Mouse (Mus musculus) E14TG2a.4 (cell line): ENCODE measurements at regions not wholly inside any gene's neighbourhood (a gene's known extent, or its start where the extent isn't known, plus 50 kb on each side); places are given as distances from the start of the nearest gene placed in this dataset.

ENCODE experiments used
- H3K27me3 ChIP-seq: 2 replicates; pipeline ENCODE4 v1.6.1; 2014; ENCODE audit warnings: low read length, control low read depth; ENCODE audit not compliant: insufficient read depth
- H3K36me3 ChIP-seq: 2 replicates; pipeline ENCODE4 v1.6.1; 2014; ENCODE audit warnings: low read length, control low read depth; ENCODE audit not compliant: insufficient read depth
- H3K4me1 ChIP-seq: replicated peaks from 2 replicates; pipeline ENCODE4 v1.6.1; 2014; ENCODE audit warnings: low read depth, low read length, control low read depth
- H3K4me3 ChIP-seq: replicated peaks from 2 replicates; pipeline ENCODE4 v1.5.1; 2014; ENCODE audit warnings: mild to moderate bottlenecking, low read length
- H3K9me3 ChIP-seq: 2 replicates; pipeline ENCODE4 v1.6.1; 2014; ENCODE audit warnings: low read length, control low read depth
- CTCF ChIP-seq: conservative IDR thresholded peaks from 2 replicates; pipeline ENCODE4 v1.5.1; 2014; ENCODE audit warnings: low read length
- NANOG ChIP-seq: IDR thresholded peaks from 2 replicates; pipeline ENCODE4 v1.6.1; 2014; ENCODE audit warnings: borderline replicate concordance, low read length, mixed read lengths
- POU5F1 ChIP-seq: IDR thresholded peaks from 2 replicates; pipeline ENCODE4 v1.6.1; 2014; ENCODE audit warnings: low read length, borderline replicate concordance

GRCm38 (mm10) chr3:20892916-20893430 lies 526.0 kb upstream of the Agtr1b start:
- Histone ChIP-seq H3K36me3 (no peaks in the 10 kb centered on the region), H3K9me3 (no peaks in the 10 kb centered on the region), H3K4me1 (no peaks in the 10 kb centered on the region), H3K4me3 (no peak overlapping the region), H3K27me3 (no peaks in the 10 kb centered on the region)
- TF ChIP-seq NANOG (no peak), POU5F1 (no peak), CTCF (no peak)

GRCm38 (mm10) chr3:20864241-20864640 lies 497.3 kb upstream of the Agtr1b start:
- no peaks in the 10 kb centered on the region for H3K36me3 ChIP-seq
- no peak for TF ChIP-seq POU5F1
- TF ChIP-seq CTCF, result no peak
- no peak for TF ChIP-seq NANOG

GRCm38 (mm10) chr3:20831038-20831437 lies 464.1 kb upstream of the Agtr1b start:
- Histone ChIP-seq H3K36me3 (no peaks in the 10 kb centered on the region), H3K4me3 (no peak overlapping the region), H3K9me3 (no peaks in the 10 kb centered on the region), H3K4me1 (no peaks in the 10 kb centered on the region), H3K27me3 (no peaks in the 10 kb centered on the region)
- no peak for TF ChIP-seq NANOG
- no peak for TF ChIP-seq CTCF
- no peak for TF ChIP-seq POU5F1

More at GRCm38 (mm10) chr3:20864241-20864640, 497.3 kb upstream of the Agtr1b start:
- no peaks in the 10 kb centered on the region for H3K9me3 ChIP-seq
- no peaks in the 10 kb centered on the region for H3K27me3 ChIP-seq
- H3K4me1 ChIP-seq, result no peaks in the 10 kb centered on the region
- H3K4me3 ChIP-seq, result no peak overlapping the region

- Histone ChIP-seq H3K9me3 (no peaks in the 10 kb centered on the region), H3K4me1 (no peaks in the 10 kb centered on the region), H3K4me3 (no peak overlapping the region), H3K27me3 (no peaks in the 10 kb centered on the region), H3K36me3 (no peaks in the 10 kb centered on the region)
- no peak for TF ChIP-seq CTCF
- TF ChIP-seq NANOG, result no peak
- no peak for TF ChIP-seq POU5F1
These were observed 462.4 kb upstream of the Agtr1b start for GRCm38 (mm10) chr3:20829391-20829790.

- no peaks in the 10 kb centered on the region for H3K27me3 ChIP-seq
- no peak for TF ChIP-seq POU5F1
- no peak for TF ChIP-seq CTCF
- no peak for TF ChIP-seq NANOG
- no peaks in the 10 kb centered on the region for H3K36me3 ChIP-seq
- no peaks in the 10 kb centered on the region for H3K4me1 ChIP-seq
- no peaks in the 10 kb centered on the region for H3K9me3 ChIP-seq
- H3K4me3 ChIP-seq, result no peak overlapping the region
These were observed 461.8 kb upstream of the Agtr1b start for GRCm38 (mm10) chr3:20828811-20829210.

GRCm38 (mm10) chr3:20825661-20826334 lies 458.8 kb upstream of the Agtr1b start:
- no peak for TF ChIP-seq CTCF
- no peak for TF ChIP-seq NANOG
- TF ChIP-seq POU5F1, result no peak
- Histone ChIP-seq H3K27me3 (no peaks in the 10 kb centered on the region), H3K4me3 (no peak overlapping the region), H3K9me3 (no peaks in the 10 kb centered on the region), H3K36me3 (no peaks in the 10 kb centered on the region), H3K4me1 (no peaks in the 10 kb centered on the region)

- TF ChIP-seq NANOG (no peak), CTCF (no peak), POU5F1 (no peak)
- H3K27me3 ChIP-seq, result no peaks in the 10 kb centered on the region
These were observed 455.2 kb upstream of the Agtr1b start for GRCm38 (mm10) chr3:20822226-20822625.

GRCm38 (mm10) chr3:20821712-20822111 lies 454.7 kb upstream of the Agtr1b start:
- H3K36me3 ChIP-seq, result no peaks in the 10 kb centered on the region
- no peaks in the 10 kb centered on the region for H3K27me3 ChIP-seq
- TF ChIP-seq CTCF (no peak), POU5F1 (no peak), NANOG (no peak)
- H3K9me3 ChIP-seq, result no peaks in the 10 kb centered on the region
- H3K4me1 ChIP-seq, result no peaks in the 10 kb centered on the region
- no peak overlapping the region for H3K4me3 ChIP-seq

More at GRCm38 (mm10) chr3:20822226-20822625, 455.2 kb upstream of the Agtr1b start:
- Histone ChIP-seq H3K4me1 (no peaks in the 10 kb centered on the region), H3K36me3 (no peaks in the 10 kb centered on the region), H3K9me3 (no peaks in the 10 kb centered on the region), H3K4me3 (no peak overlapping the region)

GRCm38 (mm10) chr3:20820047-20820446 lies 453.1 kb upstream of the Agtr1b start:
- H3K27me3 ChIP-seq, result no peaks in the 10 kb centered on the region
- H3K36me3 ChIP-seq, result no peaks in the 10 kb centered on the region
- H3K9me3 ChIP-seq, result no peaks in the 10 kb centered on the region; the same call in 1 of the 2 replicates
- no peak overlapping the region for H3K4me3 ChIP-seq
- H3K4me1 ChIP-seq, result no peaks in the 10 kb centered on the region
- TF ChIP-seq CTCF, result no peak
- no peak for TF ChIP-seq NANOG
- no peak for TF ChIP-seq POU5F1
